Mouse (Mus musculus) adrenal gland, adult 8-10 months (tissue): ENCODE data around the gene Srarp. TPM values are rescaled to one million over a fixed set of nuclear protein-coding genes. Genes with fewer than 3 reads are reported as not detected.
A peak's percentile ranks its signal among the peaks of the same experiment; 100 is the strongest.

ENCODE experiments used
- DNase-seq: peaks from one replicate; pipeline ENCODE4 v3.0.0; 2022
- total RNA-seq, 4 experiments: library from RNA; stranded (reverse); gene quantifications; 2 replicates each; pipeline ENCODE4 v1.2.4; 2022

Gene Srarp
- total RNA-seq, 4 experiments from 2014 or later, result 0.68 TPM; not detected in 3

DNA sequence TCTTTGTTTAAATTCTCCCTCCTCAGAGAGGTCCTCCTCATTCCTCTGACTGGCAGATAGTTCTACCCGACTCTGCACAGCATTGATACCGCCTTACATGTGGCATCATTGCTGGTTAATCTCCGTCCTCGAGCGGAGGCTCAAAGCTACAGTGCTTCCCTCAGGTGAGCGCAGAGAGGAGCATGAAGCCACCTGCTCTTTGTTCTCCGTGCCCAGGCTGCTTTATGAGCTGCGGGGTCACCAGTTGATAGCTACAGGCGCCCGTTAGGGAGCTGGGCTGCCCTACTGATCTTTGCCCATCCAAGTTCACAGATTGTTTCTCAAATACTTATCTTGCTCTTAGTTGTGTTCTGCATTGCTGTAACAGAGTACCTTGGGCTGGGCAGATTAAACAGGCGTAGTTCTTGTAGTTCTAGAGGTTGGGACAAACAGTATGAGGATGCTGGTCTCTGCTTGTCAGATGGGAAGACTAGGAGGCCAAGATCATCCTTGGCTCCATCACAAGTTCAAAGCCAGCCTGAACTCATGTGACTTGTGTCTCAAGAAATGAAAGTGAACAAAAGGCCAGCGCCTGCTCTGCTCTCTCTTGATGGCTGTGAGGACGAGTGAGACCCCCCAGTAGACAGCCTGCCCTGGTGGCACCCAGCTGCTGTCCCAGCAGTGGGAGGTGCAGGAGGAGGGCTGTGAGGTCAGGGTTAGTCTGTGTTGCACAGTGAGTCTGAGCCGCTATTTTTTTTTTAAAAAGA lies 20.5 kb upstream of the Srarp start:
- no peak for DNase-seq

DNA sequence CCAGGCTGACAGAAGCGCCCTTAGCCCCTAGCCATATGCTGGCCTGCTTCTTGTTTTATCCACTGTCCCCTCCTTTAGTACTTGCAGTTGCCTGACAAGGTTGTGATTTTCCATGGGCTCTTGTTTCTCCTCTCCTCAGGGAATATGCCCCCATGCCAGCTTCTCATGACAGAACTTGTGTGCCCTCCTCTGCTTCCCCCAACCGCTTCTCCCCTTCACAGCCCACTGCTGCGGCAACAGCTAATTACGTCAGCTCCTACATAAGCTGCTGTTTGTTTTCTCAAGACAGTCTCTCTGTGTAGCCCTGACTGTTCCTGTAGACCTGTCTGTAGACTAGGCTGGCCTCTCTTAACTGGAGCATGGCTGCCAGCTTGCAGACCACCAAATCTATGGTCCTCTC lies 19.6 kb upstream of the Srarp start:
- DNase-seq, result no peak

DNA sequence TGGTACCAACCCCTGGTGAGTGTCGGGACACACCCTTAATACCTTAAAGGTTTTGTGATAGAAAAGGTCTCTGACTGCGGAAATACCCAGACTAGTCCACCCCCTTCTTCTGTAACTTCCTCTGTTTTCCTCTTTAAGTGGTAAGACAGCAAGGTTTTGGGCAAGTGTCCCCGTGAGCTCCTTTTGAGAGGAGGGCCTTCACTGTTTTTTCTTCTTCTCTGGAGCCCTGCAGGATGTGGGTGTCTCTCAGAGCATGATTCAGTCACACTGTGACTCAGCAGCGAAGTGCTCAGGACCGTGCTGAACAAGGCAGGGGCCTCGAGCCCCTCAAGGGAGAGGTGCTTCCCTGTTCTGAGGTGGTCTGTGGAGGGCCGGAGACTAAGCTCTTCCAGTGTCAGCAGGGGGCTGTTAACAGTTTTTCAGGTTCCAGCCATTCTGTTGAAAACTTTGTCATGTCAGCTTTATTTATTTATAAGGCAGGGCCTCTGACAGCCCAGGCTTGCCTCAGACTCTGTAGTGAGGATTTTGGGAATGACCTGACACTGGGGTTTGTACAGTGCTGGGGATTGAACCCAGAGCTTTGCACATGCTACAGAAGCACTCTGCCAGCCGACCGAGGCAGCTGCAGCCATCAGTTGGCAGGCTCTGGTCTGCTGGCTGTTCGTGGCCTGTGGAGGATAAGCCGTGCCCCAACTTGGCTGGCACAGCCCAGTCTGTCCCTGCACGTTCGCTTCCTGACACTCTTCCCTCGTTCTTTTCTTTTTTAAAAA lies 18.9 kb upstream of the Srarp start:
- DNase-seq, result no peak

DNA sequence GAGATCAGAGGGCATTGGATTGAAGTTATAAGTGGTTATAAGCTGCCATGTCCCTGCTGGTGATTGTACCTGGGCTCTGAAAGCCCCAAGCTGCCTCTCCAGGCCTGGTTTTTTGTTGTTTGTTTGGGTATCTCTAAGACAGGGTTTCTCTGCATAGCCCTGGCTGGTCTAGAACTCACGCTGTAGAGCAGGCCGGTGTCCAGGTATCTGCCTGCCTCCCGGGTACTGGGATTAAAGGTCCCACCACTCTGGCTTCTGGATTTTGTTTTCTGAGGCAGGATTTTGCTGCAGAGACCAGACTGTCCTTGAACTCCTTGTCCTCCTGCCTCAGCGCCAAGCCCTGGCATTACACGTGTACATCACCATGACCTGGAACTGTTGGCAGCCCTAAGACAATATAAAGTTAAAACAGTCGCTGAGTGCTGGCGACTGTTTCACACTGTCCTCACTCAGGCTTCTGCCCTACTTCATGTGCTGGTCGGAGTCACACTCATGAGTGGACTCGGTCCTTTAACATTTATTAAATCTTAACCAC lies 16.1 kb upstream of the Srarp start:
- DNase-seq, result peak; percentile 42

DNA sequence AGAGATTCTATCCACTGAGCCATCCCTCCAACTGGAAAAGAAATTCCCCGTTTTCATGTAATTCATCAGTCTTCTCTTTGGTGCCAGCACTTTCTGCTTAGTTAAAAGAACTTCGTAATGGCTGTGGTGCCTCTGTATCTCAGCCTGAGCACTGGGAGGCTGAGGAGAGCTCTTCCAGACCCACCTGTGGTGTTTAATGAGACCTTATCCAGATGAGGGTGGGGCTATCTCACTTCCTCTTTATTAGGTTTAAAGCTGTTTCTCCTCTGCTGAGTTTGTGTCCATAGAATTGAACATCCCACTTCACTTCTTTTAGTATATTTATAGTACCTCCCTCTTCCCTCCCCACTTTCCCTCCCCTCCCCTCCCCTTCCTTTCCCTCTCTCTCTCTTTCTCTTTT lies 15.3 kb upstream of the Srarp start:
- no peak for DNase-seq

DNA sequence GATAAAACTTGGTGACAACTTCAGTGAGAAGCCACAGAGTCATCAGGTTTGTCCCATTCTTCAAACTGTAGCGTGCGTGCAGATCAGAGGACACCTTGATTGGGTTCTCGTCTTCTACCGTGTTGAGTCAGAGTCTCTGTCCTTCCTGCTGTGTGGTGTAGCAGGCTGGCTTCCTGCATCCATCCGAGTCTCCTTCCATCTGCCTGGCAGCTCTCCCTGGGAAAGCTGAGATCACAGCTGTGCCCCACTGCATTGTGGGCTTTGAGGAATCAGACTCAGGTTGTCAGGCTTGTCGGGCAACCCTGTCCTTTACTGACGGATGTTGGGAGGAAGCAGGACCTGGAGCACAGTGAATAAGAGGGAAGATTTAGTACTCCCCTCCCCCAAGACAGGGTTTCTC lies 10.3 kb upstream of the Srarp start:
- no peak for DNase-seq

DNA sequence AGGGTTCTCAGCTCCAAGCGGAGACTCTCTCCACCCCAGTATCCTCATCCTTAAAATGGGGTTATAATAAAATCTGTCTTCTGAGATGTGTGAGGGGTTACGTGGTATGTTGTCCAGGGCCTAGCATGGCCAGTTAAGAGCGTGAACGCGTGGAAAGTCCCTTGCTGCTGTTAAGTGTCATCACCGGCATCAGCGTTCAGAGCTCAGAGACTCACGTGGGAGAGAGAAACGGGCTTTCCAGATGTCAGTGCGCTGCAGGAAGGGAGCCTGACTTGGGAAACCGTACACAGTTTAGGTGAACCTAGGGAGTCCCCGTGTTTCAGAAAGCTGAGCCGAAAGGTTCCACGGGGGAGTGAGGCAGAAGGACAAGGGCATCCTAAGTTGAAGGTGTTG lies 9.4 kb upstream of the Srarp start:
- no peak for DNase-seq

DNA sequence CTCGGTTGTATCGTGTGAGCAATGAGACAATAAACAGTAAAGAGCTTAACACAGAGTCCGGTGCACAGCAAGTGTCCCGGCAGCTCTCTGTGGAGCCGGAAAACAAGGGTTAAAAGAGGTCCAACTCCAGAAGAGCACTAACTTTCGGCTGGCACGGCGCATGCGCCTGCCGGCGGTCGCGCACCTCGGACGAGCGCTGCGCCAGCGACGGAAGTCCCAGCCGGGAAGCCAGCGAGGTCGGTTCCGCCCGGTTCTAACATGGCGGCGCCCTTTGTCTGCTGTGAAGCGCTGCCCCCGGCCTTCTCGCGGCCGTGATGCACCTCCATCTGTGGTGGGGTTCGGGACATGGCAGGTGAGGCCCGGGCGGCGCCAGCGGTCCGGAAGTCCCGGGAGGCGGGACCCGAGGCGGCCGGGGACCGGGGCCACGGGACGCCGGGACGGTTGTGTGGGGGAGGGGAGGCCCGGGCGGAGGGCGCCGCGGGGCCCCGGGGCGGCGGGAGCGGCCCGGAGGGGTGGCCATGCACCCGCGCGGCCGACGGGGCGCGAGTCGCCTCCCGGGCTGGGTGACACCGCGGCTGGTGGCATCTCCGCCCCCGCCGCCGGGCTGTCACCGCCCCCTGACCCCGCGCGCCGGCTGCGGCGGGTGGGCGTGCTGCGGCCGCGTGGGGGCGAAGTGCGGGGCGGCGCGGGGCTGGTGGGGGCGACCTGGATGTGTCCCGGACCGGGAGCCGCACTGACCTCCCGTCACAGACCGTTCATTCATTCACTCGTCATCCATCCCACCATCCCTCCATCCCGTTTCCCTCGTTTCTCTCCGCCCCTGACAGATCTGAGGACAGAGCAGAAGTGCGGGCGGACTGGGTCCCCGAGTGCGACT lies 8.8 kb upstream of the Srarp start, which contains the start of gene Zbtb17:
Gene Zbtb17 (plus strand): TSS at position 204 of the 877 bp plus-strand sequence.
- peak; percentile 84 for DNase-seq

DNA sequence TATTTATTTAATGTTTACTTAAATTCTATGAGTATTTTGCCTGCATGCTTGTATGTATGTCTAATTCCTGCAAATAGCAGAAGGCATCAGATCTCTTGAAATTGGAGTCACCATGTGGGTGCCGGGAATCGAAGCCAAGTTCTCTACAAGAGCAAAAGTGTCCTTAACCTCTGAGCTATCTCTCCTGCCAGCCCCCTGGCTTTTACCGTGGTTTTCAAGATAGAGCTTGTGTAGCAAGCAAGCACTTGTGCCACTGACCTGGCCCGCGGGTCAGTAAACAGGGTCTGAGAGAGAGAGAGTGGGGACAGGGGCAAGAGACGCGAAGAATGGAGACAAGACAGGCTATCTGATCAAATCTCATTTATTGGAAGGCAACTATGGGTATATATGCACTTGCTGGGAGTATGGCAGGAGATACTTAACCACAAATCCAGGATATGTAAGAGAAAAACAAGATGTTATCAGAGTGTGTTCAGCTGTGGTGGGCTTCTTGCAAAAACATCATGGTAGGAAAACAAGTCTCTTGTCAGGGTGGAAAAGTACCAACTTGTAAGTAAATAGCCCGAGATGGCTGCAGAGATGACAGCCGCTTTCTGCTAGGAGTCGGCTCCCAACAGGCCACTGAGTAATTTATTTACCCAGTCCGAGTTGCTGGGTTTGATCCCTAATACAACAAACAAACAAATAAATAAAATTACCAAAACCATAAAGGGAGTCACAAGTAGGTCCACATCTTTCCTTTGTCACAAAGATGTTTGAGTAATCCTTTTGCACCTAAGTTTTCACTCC lies 7.9 kb upstream of the Srarp start:
- DNase-seq, result no peak

DNA sequence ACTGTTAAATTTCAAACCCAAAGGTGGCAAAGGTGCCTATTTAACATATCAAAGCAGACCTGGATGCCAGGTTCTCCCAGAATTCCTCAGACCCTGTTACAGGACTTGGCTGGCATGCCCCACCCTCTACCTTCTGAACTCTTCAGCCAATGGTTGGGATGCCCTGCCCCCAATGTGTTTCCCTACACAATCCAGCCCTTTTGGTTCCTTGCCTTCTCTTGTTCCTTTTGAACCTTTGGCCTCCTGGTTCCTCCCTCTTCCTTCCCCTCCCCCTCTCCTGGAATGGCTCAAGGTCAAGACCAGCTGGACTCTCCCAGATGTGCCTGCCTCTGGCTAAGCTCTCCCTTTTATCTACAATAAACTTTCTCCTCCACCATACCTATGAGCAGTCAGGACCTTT lies 5.0 kb upstream of the Srarp start:
- DNase-seq, result no peak

DNA sequence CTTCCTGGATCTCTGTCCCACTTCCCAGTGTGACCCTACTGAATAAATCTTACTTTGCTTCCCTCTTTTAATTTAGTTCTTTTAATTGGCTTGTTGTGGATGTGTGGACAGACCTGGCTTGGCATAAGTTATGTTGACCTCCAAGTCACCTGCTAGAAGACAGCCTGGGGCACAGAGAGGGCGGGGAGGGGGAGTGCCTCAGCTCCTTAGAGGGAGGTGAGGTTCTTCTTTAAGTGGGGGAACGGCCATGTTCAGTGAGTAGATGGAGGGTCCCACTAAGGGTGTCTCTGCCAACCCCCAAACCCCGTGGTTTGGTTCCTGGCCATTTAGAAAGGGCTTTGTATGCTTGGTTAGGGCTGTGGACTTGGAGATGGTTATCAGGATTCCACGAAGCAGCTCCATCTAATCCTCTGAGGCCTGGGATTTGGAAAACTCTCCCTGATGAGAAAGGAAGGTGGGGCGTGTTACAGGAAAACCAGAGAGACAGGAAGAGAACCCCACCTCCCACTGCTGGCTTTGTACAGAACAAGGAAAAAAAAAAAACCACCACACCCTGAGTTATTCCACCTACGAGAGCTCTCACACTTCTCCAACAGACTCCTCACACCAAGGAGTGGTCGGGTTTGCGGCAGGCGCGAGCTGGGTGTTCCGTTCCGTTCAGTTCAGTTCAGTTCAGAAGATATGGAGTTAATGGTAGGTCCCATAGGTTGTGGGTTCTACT lies 3.3 kb upstream of the Srarp start:
- DNase-seq, result no peak

DNA sequence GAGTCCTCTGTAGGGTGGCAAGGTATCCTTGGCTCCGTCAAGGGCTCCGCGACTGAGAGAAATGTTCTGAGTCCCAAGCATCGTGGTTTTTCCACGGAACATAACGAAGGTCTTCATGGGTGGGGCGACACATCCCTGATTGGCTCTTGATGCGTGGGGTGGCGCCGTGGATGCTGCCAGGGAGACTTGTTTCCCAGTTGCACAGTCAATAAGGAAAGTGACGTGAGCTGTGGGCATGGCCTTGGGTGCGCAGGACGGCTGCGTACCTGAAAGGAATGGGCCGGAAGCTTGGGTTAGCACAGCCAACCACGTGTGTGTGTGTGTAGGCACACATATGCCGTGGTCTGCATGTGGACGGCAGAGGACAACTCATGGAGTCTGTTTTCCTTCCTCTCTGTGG lies 2.7 kb downstream of the Srarp start:
- DNase-seq, result no peak

DNA sequence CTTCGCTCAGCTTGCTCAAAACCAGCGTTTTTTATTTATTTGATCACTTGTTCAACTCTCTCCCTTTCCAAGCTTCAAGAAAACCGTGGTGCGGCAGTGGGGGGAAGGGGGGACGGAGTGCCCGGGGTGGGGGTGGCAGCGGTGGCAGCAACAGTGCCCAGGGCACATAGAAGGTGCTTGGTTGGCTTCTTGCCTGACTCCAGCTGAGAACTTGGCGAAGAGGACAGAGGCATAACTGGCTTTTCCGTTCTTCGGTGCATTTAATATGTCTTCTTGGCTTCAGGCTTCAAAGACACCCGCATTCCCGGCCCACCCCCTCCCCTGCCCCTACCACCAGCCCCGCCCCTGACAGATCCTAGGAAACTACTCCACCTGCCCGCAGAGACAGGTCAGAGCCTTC lies 3.2 kb downstream of the Srarp start:
- no peak for DNase-seq

DNA sequence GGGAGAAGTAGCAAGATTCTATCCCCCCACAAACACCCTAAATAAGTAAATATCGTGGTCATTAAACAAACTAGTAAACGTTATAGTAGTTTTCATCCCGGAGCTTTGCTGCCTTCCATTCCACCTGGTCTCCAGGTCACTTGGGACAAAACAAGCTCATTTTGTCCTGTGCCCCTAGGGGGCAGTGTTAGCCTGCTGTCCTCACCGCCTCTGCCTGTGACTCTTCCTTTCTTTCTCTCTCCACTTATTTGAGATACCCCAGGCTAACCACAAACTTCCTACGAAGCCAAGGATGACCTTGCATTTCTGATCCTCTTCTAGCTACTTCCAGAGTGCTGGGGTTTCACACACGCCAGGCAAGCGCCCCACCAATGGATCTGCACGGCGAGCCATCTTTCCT lies 4.9 kb downstream of the Srarp start:
- peak; percentile 57 for DNase-seq

DNA sequence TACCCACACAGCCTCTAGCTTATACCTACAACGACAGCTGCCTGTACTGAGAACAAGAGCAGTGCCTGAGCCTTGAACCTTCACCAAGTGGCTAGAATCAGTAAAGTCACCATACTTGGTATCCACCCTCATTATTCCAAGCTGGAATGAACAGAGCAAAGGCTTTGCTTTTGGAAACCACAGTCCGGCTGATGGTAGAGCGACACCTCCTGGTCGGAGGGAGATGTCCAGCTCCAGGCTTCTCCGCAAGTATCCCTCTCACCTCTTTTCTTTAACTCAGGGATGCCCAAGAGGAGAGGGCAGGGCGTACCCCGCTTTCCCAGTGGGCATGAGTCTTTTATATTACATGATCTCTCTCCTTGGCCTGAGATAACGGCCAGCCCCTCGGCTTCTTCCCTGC lies 6.1 kb downstream of the Srarp start:
- DNase-seq, result no peak

DNA sequence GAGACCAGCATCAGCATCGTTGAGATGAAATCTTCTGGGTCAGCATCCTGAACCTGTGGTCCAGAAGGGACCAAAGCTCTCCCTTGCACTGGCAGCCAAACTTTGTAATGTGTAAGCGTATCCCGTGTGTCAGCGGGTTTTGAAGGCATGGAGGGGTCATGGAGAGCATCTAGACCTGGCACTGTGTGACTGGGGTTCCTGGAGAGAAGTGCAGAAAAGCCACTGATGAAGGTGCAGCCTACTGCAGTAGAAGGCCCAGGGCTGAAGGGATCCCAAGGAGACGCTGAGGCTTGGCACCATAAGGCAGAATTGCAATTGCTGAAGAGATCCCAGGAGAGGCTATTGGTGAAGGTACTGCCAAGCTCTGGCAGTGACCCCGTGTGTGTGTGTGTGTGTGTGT lies 6.5 kb downstream of the Srarp start:
- no peak for DNase-seq

DNA sequence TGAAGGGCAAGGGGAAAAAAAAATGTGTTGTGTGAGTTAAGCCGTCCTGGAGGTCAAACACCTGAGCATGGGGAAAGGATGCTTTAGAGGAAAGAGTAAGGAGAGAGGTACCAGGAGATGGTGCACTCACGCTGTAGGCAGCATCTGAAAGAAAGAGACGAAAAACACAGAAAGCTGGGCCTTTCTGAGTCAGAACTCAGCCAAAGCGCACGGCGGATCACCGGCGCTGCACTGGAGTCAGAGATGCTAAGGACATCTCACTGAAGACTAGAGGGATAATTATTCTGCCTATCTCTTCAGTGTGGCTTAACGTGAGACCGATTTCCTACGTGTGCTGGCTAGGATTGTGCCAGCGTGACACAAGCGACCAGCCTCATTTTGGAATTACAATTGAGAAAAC lies 8.0 kb downstream of the Srarp start:
- DNase-seq, result no peak

DNA sequence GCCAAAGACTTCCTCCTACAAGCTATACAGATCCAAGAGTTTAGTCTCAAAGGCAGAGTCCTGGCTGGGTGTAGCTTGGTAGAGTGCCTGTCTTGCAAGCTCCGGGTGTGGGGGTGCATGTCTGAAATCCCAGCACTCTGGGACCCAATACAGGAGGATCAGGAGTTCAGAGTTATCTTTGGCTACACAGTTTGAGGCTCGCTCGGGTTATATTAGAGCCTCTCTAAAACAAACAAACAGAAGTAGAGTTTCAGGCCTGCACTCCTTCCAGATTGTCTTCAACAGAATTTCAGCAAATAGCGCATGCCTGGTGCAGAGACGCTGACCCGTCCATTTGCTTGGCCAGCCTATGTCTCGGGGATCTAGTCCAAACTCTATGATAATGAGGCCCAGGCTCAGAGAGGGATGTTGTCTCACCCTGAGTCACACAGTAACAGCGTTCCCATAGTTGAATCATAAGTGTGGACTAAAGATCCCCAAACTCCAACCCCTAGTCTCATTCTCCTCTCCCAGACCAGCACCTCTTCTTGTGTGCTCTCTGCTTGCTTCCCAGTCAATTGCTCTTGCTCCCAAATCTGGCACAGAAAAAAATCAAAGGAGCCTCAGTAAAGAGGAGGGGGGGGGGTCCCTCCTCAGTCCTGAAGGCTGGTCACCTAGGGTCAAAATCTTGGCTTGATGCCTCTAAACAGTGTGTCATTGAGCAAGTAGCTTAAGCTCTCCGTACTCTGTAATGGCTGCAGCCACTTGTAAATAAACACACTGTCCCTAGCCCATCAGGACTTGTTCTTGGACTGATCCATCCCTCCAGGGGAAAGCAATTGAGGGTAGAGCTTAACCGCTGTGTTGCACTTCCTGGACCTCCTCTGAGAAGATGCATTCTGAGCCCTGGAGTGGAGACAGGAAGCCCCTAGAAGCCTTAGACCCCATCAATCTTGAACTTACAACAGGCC lies 8.8 kb downstream of the Srarp start:
- DNase-seq, result no peak

DNA sequence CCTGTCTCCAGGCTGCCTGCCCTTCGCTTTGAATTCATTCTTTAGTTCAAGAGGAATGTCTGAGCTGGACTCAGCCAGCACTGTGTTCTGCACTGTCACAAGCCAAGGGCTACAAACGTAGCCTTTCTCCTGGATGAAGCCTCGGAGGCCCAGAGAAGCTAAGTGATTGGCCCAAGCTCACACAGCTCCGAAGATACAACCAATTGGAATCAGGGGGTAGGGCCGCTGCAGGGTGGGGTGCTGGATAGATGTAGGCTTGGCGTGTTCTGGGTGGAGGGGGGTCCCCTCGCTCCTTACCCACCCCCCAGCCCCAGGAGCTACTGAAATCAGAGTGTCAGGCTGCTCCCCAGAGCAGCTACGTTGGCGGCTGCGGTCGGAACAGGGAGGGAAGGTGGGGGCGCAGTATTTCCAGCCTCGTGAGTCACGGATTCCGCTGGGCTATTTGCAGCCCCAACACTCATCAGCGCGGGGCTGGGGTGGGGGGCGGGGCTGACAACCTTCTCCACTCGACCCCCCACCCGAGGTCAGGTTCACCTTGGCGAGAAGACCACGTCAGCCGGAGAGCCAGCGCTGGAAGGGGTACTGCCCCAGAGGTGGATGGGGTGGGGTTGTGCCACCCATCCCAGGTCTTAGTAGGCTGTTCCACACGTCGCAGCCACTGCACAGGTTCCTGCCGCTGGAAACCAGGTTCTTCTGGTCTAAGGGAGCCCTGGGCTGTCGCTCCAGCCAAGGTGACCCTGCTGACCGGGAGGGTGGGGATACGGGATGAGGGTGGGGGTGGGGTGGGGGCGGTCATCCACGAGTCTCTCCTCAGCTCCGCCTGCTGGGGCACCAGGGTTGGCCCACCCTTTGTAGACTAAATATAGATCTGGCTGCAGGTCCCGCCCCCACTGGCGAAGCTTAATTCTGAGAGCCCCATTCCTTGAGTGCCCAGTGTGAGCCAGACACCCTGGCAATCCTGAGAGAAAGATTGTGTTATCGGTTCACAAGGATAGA lies 10.1 kb downstream of the Srarp start:
- no peak for DNase-seq
